Mouse (Mus musculus): ENCODE results near the gene Gng2.

GRCm38 (mm10) chr14:19919789-19920188, 57.6 kb downstream of the Gng2 start:
- TF ChIP-seq FLI1 (IDR thresholded peaks at IDR 0.05; ENCODE audit: low read length) = no peak
- TF ChIP-seq GATA1 (IDR thresholded peaks at IDR 0.05; ENCODE audit: borderline replicate concordance, low read length) = no peak

Measured in megakaryocyte, embryonic 14.5 days (primary cell).